Mouse (Mus musculus): ENCODE results near the gene Creb5. TPM values are rescaled to one million over a fixed set of nuclear protein-coding genes. Genes with fewer than 3 reads are reported as not detected.
A peak's percentile ranks its signal among the peaks of the same experiment; 100 is the strongest.

The Creb5 gene
- polyA plus RNA-seq, 1 experiment from 2014 or later, result 4.1 TPM

GRCm38 (mm10) chr6:53445862-53446460, 158.9 kb downstream of the Creb5 start:
- ATAC-seq (ENCODE audit: low FRiP score) (no peak), DNase-seq (ENCODE audit: low spot score, missing footprints) (no peak)
- H3K9ac ChIP-seq (ENCODE audit: low read length), result no peak overlapping the region
- H3K4me3 ChIP-seq (ENCODE audit: low read depth, low read length), result no peak overlapping the region
- no peaks in the 10 kb centered on the region for H3K9me3 ChIP-seq (ENCODE audit: control insufficient read depth, low read length)
- H3K4me1 ChIP-seq (ENCODE audit: control insufficient read depth, insufficient read depth, low read length), result no peaks in the 10 kb centered on the region
- 90% methylated on average over 11 of the region's 11 CpGs for WGBS
- H3K36me3 ChIP-seq (ENCODE audit: control insufficient read depth, insufficient read depth, low read length), result no peaks in the 10 kb centered on the region
- H3K27me3 ChIP-seq (ENCODE audit: control insufficient read depth, insufficient read depth, low read length), result no peaks in the 10 kb centered on the region
- H3K4me2 ChIP-seq, result no peak overlapping the region
- no peak overlapping the region for H3K27ac ChIP-seq (ENCODE audit: low read depth, low read length)

GRCm38 (mm10) chr6:53447479-53447878, 160.4 kb downstream of the Creb5 start:
- no peak overlapping the region for H3K27ac ChIP-seq (ENCODE audit: low read depth, low read length)
- no peaks in the 10 kb centered on the region for H3K36me3 ChIP-seq (ENCODE audit: control insufficient read depth, insufficient read depth, low read length)
- no peaks in the 10 kb centered on the region for H3K4me1 ChIP-seq (ENCODE audit: control insufficient read depth, insufficient read depth, low read length)
- no peak overlapping the region for H3K4me3 ChIP-seq (ENCODE audit: low read depth, low read length)
- DNase-seq (ENCODE audit: low spot score, missing footprints) (peak; percentile 66), ATAC-seq (ENCODE audit: low FRiP score) (no peak)
- no peaks in the 10 kb centered on the region for H3K9me3 ChIP-seq (ENCODE audit: control insufficient read depth, low read length)
- H3K9ac ChIP-seq (ENCODE audit: low read length), result no peak overlapping the region
- H3K4me2 ChIP-seq, result no peak overlapping the region
- H3K27me3 ChIP-seq (ENCODE audit: control insufficient read depth, insufficient read depth, low read length), result no peaks in the 10 kb centered on the region
- WGBS, result 89% methylated on average over 9 of the region's 9 CpGs

GRCm38 (mm10) chr6:53448317-53448870, 161.3 kb downstream of the Creb5 start:
- Histone ChIP-seq H3K9me3 (ENCODE audit: control insufficient read depth, low read length) (no peaks in the 10 kb centered on the region), H3K4me2 (no peak overlapping the region), H3K4me3 (ENCODE audit: low read depth, low read length) (no peak overlapping the region), H3K27me3 (ENCODE audit: control insufficient read depth, insufficient read depth, low read length) (no peaks in the 10 kb centered on the region), H3K9ac (ENCODE audit: low read length) (no peak overlapping the region), H3K27ac (ENCODE audit: low read depth, low read length) (no peak overlapping the region), H3K4me1 (ENCODE audit: control insufficient read depth, insufficient read depth, low read length) (no peaks in the 10 kb centered on the region), H3K36me3 (ENCODE audit: control insufficient read depth, insufficient read depth, low read length) (no peaks in the 10 kb centered on the region)
- peak; percentile 14 for DNase-seq (ENCODE audit: low spot score, missing footprints)
- ATAC-seq (ENCODE audit: low FRiP score), result no peak
- 92% methylated on average over 9 of the region's 9 CpGs for WGBS

- ATAC-seq (ENCODE audit: low FRiP score) (no peak), DNase-seq (ENCODE audit: low spot score, missing footprints) (no peak)
- Histone ChIP-seq H3K9ac (ENCODE audit: low read length) (no peak overlapping the region), H3K36me3 (ENCODE audit: control insufficient read depth, insufficient read depth, low read length) (no peaks in the 10 kb centered on the region), H3K27me3 (ENCODE audit: control insufficient read depth, insufficient read depth, low read length) (no peaks in the 10 kb centered on the region), H3K4me2 (no peak overlapping the region), H3K9me3 (ENCODE audit: control insufficient read depth, low read length) (no peaks in the 10 kb centered on the region), H3K4me1 (ENCODE audit: control insufficient read depth, insufficient read depth, low read length) (no peaks in the 10 kb centered on the region), H3K4me3 (ENCODE audit: low read depth, low read length) (no peak overlapping the region), H3K27ac (ENCODE audit: low read depth, low read length) (no peak overlapping the region)
- WGBS, result 81% methylated on average over 9 of the region's 9 CpGs
Measured at GRCm38 (mm10) chr6:53449437-53450173, 162.5 kb downstream of the Creb5 start.

GRCm38 (mm10) chr6:53450494-53450893, 163.4 kb downstream of the Creb5 start:
- DNase-seq (ENCODE audit: low spot score, missing footprints) (peak; percentile 74), ATAC-seq (ENCODE audit: low FRiP score) (no peak)
- Histone ChIP-seq H3K27ac (ENCODE audit: low read depth, low read length) (no peak overlapping the region), H3K4me3 (ENCODE audit: low read depth, low read length) (no peak overlapping the region), H3K9ac (ENCODE audit: low read length) (no peak overlapping the region), H3K27me3 (ENCODE audit: control insufficient read depth, insufficient read depth, low read length) (no peaks in the 10 kb centered on the region), H3K36me3 (ENCODE audit: control insufficient read depth, insufficient read depth, low read length) (no peaks in the 10 kb centered on the region), H3K9me3 (ENCODE audit: control insufficient read depth, low read length) (no peaks in the 10 kb centered on the region), H3K4me1 (ENCODE audit: control insufficient read depth, insufficient read depth, low read length) (no peaks in the 10 kb centered on the region), H3K4me2 (no peak overlapping the region)
- 71% methylated on average over 3 of the region's 3 CpGs for WGBS

GRCm38 (mm10) chr6:53452240-53452639, 165.2 kb downstream of the Creb5 start:
- DNase-seq (ENCODE audit: low spot score, missing footprints) (peak; percentile 80), ATAC-seq (ENCODE audit: low FRiP score) (no peak)
- H3K9ac ChIP-seq (ENCODE audit: low read length), result no peak overlapping the region
- no peak overlapping the region for H3K4me3 ChIP-seq (ENCODE audit: low read depth, low read length)
- 67% methylated on average over 6 of the region's 6 CpGs for WGBS
- no peak overlapping the region for H3K4me2 ChIP-seq
- H3K9me3 ChIP-seq (ENCODE audit: control insufficient read depth, low read length), result no peaks in the 10 kb centered on the region
- H3K27ac ChIP-seq (ENCODE audit: low read depth, low read length), result no peak overlapping the region
- no peaks in the 10 kb centered on the region for H3K36me3 ChIP-seq (ENCODE audit: control insufficient read depth, insufficient read depth, low read length)
- H3K4me1 ChIP-seq (ENCODE audit: control insufficient read depth, insufficient read depth, low read length), result no peaks in the 10 kb centered on the region
- H3K27me3 ChIP-seq (ENCODE audit: control insufficient read depth, insufficient read depth, low read length), result no peaks in the 10 kb centered on the region

- H3K27ac ChIP-seq (ENCODE audit: low read depth, low read length), result no peak overlapping the region
- H3K9ac ChIP-seq (ENCODE audit: low read length), result no peak overlapping the region
- H3K27me3 ChIP-seq (ENCODE audit: control insufficient read depth, insufficient read depth, low read length), result no peaks in the 10 kb centered on the region
- H3K9me3 ChIP-seq (ENCODE audit: control insufficient read depth, low read length), result no peaks in the 10 kb centered on the region
- DNase-seq (ENCODE audit: low spot score, missing footprints) (no peak), ATAC-seq (ENCODE audit: low FRiP score) (no peak)
- H3K4me3 ChIP-seq (ENCODE audit: low read depth, low read length), result no peak overlapping the region
- no peak overlapping the region for H3K4me2 ChIP-seq
- peaks cover 3% of the 10 kb centered on the region; the same call in 1 of the 2 replicates for H3K4me1 ChIP-seq (ENCODE audit: control insufficient read depth, insufficient read depth, low read length)
- 79% methylated on average over 4 of the region's 4 CpGs for WGBS
- H3K36me3 ChIP-seq (ENCODE audit: control insufficient read depth, insufficient read depth, low read length), result no peaks in the 10 kb centered on the region
Measured at GRCm38 (mm10) chr6:53455442-53455841, 168.4 kb downstream of the Creb5 start.

- Histone ChIP-seq H3K4me2 (no peak overlapping the region), H3K9me3 (ENCODE audit: control insufficient read depth, low read length) (no peaks in the 10 kb centered on the region), H3K27ac (ENCODE audit: low read depth, low read length) (no peak overlapping the region), H3K36me3 (ENCODE audit: control insufficient read depth, insufficient read depth, low read length) (no peaks in the 10 kb centered on the region), H3K9ac (ENCODE audit: low read length) (no peak overlapping the region), H3K4me1 (ENCODE audit: control insufficient read depth, insufficient read depth, low read length) (peaks cover 3% of the 10 kb centered on the region; the same call in 1 of the 2 replicates), H3K27me3 (ENCODE audit: control insufficient read depth, insufficient read depth, low read length) (no peaks in the 10 kb centered on the region), H3K4me3 (ENCODE audit: low read depth, low read length) (no peak overlapping the region)
- 96% methylated on average over 5 of the region's 5 CpGs for WGBS
- ATAC-seq (ENCODE audit: low FRiP score), result no peak
- peak; percentile 17 for DNase-seq (ENCODE audit: low spot score, missing footprints)
Measured at GRCm38 (mm10) chr6:53456111-53456510, 169.0 kb downstream of the Creb5 start.

GRCm38 (mm10) chr6:53459995-53460747, 173.1 kb downstream of the Creb5 start:
- Histone ChIP-seq H3K27ac (ENCODE audit: low read depth, low read length) (no peak overlapping the region), H3K9ac (ENCODE audit: low read length) (no peak overlapping the region), H3K4me3 (ENCODE audit: low read depth, low read length) (no peak overlapping the region), H3K4me2 (no peak overlapping the region), H3K36me3 (ENCODE audit: control insufficient read depth, insufficient read depth, low read length) (no peaks in the 10 kb centered on the region), H3K9me3 (ENCODE audit: control insufficient read depth, low read length) (no peaks in the 10 kb centered on the region), H3K27me3 (ENCODE audit: control insufficient read depth, insufficient read depth, low read length) (no peaks in the 10 kb centered on the region), H3K4me1 (ENCODE audit: control insufficient read depth, insufficient read depth, low read length) (peaks cover 3% of the 10 kb centered on the region; the same call in 1 of the 2 replicates)
- ATAC-seq (ENCODE audit: low FRiP score), result no peak
- WGBS, result 94% methylated on average over 6 of the region's 6 CpGs
- peak; percentile 56 for DNase-seq (ENCODE audit: low spot score, missing footprints)
